Mouse (Mus musculus) ES-Bruce4 (cell line): ENCODE measurements around the gene Adi1. TPM values are rescaled to one million over a fixed set of nuclear protein-coding genes. Genes with fewer than 3 reads are reported as not detected.

Source experiments
- H3K27ac ChIP-seq: 2 replicates; pipeline ENCODE4 v1.5.1; 2012; ENCODE audit warnings: low read length, inconsistent platforms; ENCODE audit not compliant: insufficient read depth
- H3K27me3 ChIP-seq: 2 replicates; pipeline ENCODE4 v1.6.1; 2012; ENCODE audit warnings: mild to moderate bottlenecking, low read length, inconsistent platforms; ENCODE audit not compliant: control insufficient read depth, poor library complexity, insufficient read depth, severe bottlenecking
- H3K36me3 ChIP-seq: 2 replicates; pipeline ENCODE4 v1.6.1; 2012; ENCODE audit warnings: inconsistent platforms, mild to moderate bottlenecking, low read length, moderate library complexity; ENCODE audit not compliant: control insufficient read depth, poor library complexity, insufficient read depth, severe bottlenecking
- H3K4me1 ChIP-seq: one replicate; pipeline ENCODE4 v1.8.1; 2011; ENCODE audit warnings: low read length; ENCODE audit not compliant: control insufficient read depth, insufficient read depth
- H3K4me3 ChIP-seq: 2 replicates; pipeline ENCODE4 v1.5.1; 2011; ENCODE audit warnings: low read depth, mild to moderate bottlenecking, low read length
- H3K9ac ChIP-seq: 2 replicates; pipeline ENCODE4 v1.6.1; 2012; ENCODE audit warnings: low read depth, mild to moderate bottlenecking, inconsistent platforms; ENCODE audit not compliant: poor library complexity, severe bottlenecking
- H3K9me3 ChIP-seq: replicated peaks from 2 replicates; pipeline ENCODE4 v1.6.1; 2012; ENCODE audit warnings: mild to moderate bottlenecking, low read length, inconsistent platforms; ENCODE audit not compliant: control insufficient read depth, poor library complexity, insufficient read depth, severe bottlenecking
- CTCF ChIP-seq: IDR thresholded peaks from one replicate; pipeline ENCODE4 v1.8.1; 2011; ENCODE audit warnings: low read depth, low read length
- EP300 ChIP-seq: IDR thresholded peaks from 2 replicates; pipeline ENCODE4 v1.6.1; 2011; ENCODE audit warnings: low read depth, low read length; ENCODE audit not compliant: insufficient read depth
- POLR2A ChIP-seq: IDR thresholded peaks from one replicate; pipeline ENCODE4 v1.8.1; 2011; ENCODE audit warnings: low read length; ENCODE audit not compliant: insufficient read depth
- polyA plus RNA-seq: library from polyadenylated mRNA; stranded (reverse); fragments of >200 nt; gene quantifications from 2 replicates; pipeline ENCODE4 v1.2.4, GENCODE M21; 2011; ENCODE audit warnings: low read depth; ENCODE audit not compliant: missing spikeins, insufficient read depth, insufficient read length

The Adi1 gene
- polyA plus RNA-seq, 1 experiment = 59.0 TPM

DNA sequence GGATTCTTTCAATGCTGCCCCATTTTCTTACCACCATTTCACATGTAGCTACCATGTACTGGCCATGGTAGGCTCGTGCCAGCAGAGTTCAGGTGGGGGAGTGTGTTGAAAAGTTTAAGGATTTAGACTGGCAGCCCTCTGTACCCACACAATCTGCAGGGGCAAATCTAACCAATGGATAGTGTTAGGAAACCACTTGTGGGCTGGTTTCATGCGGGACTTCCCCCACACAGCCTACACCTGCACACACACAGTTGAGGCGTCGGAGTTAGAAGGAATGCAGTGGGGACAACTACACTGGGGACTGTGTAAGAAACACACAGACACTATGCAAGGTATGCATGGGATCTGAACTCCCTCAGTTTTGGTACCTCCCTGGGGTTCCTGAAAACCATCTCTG is 51.2 kb downstream of the Adi1 start:
- Histone ChIP-seq H3K27me3 (no peaks in the 10 kb centered on the region), H3K27ac (no peak overlapping the region), H3K4me3 (no peak overlapping the region), H3K36me3 (no peaks in the 10 kb centered on the region), H3K9ac (no peak overlapping the region), H3K9me3 (no peaks in the 10 kb centered on the region), H3K4me1 (no peaks in the 10 kb centered on the region)
- TF ChIP-seq POLR2A (no peak), CTCF (no peak)

DNA sequence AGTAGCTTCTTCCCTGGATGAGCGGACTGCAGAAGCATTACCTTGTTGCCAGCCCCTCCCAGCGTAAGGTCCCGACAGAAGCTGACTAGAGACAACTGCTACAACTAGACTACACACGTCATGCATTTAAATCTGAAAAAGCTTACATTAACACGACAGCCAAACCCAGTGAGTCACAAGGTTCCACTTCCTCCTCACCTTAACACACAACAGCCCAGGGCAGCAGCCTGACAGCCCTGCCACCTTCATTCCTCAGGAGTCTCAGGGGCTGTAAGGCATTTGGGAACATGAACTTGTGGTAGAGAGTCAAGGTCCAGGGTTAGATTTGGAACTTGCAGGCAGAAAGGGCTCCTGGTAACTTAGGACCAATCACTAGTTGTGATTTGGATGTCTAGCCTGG is 52.0 kb downstream of the Adi1 start:
- no peaks in the 10 kb centered on the region for H3K27me3 ChIP-seq
- no peaks in the 10 kb centered on the region for H3K9me3 ChIP-seq
- no peak overlapping the region for H3K9ac ChIP-seq
- no peaks in the 10 kb centered on the region for H3K36me3 ChIP-seq
- TF ChIP-seq POLR2A = no peak
- 0 out of 2 replicates have a peak, but pooled peaks have one; percentile 5 for TF ChIP-seq EP300
- no peak overlapping the region for H3K4me3 ChIP-seq
- no peaks in the 10 kb centered on the region for H3K4me1 ChIP-seq
- no peak overlapping the region for H3K27ac ChIP-seq

Other genes with a start within 250 kb of the Adi1 start
- not detected in 2 replicates for gene Dcdc2c, start 122.8 kb upstream of the Adi1 start, polyA plus RNA-seq
- not detected in 2 replicates for gene Allc, start 92.7 kb upstream of the Adi1 start, polyA plus RNA-seq
- not detected in 2 replicates for gene Colec11, start 51.9 kb upstream of the Adi1 start, polyA plus RNA-seq
- 1,062 and 1,139 TPM in 2 replicates for gene Rps7, start 39.3 kb upstream of the Adi1 start, polyA plus RNA-seq
- 31.1 and 37.0 TPM in 2 replicates for gene Rnaseh1, start 25.6 kb upstream of the Adi1 start, polyA plus RNA-seq
- gene Trappc12, start 75.2 kb downstream of the Adi1 start, polyA plus RNA-seq = 27.4 and 29.6 TPM in 2 replicates
- 18.4 and 24.2 TPM in 2 replicates for gene Eipr1, start 76.6 kb downstream of the Adi1 start, polyA plus RNA-seq